Mouse (Mus musculus) spleen, adult 2 months (tissue): ENCODE measurements at regions not wholly inside any gene's neighbourhood (a gene's known extent, or its start where the extent isn't known, plus 50 kb on each side); places are given as distances from the start of the nearest gene placed in this dataset.

Experiments used
- CTCF ChIP-seq: fragments of 200-500 bp; IDR thresholded peaks from 2 replicates; pipeline ENCODE4 v1.5.1; 2011; ENCODE audit warnings: mild to moderate bottlenecking, inconsistent platforms; ENCODE audit not compliant: insufficient read depth, insufficient read length, insufficient replicate concordance; ENCODE audit errors: extremely low read depth
- POLR2A ChIP-seq: fragments of 200-500 bp; IDR thresholded peaks from 2 replicates; pipeline ENCODE4 v1.6.1; 2011; ENCODE audit warnings: low read depth, low read length, inconsistent platforms

DNA sequence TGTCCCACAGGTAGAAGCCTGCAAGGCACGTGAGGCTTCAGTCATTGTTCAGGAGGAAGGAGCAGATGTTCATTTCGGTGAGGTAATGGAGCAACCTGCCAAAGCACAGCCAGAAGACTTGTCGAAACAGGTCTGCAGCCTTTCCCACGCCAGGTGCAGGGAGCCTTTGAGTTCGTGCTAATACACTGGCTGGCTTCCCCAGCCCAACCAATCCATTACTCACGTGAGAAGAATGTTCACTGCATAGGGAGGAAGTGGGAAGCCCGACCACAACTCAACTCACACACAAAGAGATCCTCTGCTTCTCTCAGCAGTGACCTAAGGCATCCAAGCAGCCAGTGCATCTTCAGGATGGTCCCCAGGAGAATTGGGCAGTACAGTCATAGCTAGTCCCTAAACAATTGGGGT, 153.0 kb upstream of the Hes1 start:
- TF ChIP-seq CTCF (no peak), POLR2A (no peak)
